Mouse (Mus musculus) G1E (cell line): ENCODE measurements at regions not wholly inside any gene's neighbourhood (a gene's known extent, or its start where the extent isn't known, plus 50 kb on each side); places are given as distances from the start of the nearest gene placed in this dataset.

ENCODE experiments used
- ATAC-seq: 2 replicates; pipeline ENCODE4 v1.8.0; 2016; ENCODE audit warnings: mild to moderate bottlenecking; ENCODE audit not compliant: insufficient number of reproducible peaks, poor library complexity, low FRiP score, severe bottlenecking; ENCODE audit errors: extremely low read depth
- DNase-seq: peaks from one replicate; pipeline ENCODE4 v3.0.0; 2012; ENCODE audit warnings: low spot score
- H3K27me3 ChIP-seq: 2 replicates; pipeline ENCODE4 v1.6.1; 2012; ENCODE audit warnings: mild to moderate bottlenecking, low read length, inconsistent platforms; ENCODE audit not compliant: insufficient read depth
- H3K36me3 ChIP-seq: replicated peaks from 2 replicates; pipeline ENCODE3; 2012; ENCODE audit warnings: mild to moderate bottlenecking, inconsistent platforms
- H3K4me1 ChIP-seq: 2 replicates; pipeline ENCODE4 v1.6.1; 2012; ENCODE audit warnings: low read depth, low read length, inconsistent platforms, mixed read lengths; ENCODE audit not compliant: insufficient read depth
- H3K4me3 ChIP-seq: 2 replicates; pipeline ENCODE4 v1.5.1; 2012; ENCODE audit warnings: low read depth, mild to moderate bottlenecking, inconsistent platforms, low read length, moderate library complexity, mixed read lengths
- H3K9me3 ChIP-seq: replicated peaks from 2 replicates; pipeline ENCODE4 v1.6.1; 2012; ENCODE audit warnings: inconsistent platforms
- CTCF ChIP-seq: IDR thresholded peaks from 2 replicates; pipeline ENCODE4 v1.5.1; 2012; ENCODE audit warnings: low read depth, low read length, inconsistent platforms, mixed read lengths
- GATA1 ChIP-seq: IDR thresholded peaks from 2 replicates; pipeline ENCODE4 v1.6.1; 2012; ENCODE audit warnings: borderline replicate concordance, low read length, inconsistent platforms, mixed read lengths
- GATA2 ChIP-seq: IDR thresholded peaks from 2 replicates; pipeline ENCODE4 v1.6.1; 2012; ENCODE audit warnings: low read depth, low read length, inconsistent platforms, borderline replicate concordance
- POLR2AphosphoS5 ChIP-seq: IDR thresholded peaks from 2 replicates; pipeline ENCODE4 v1.6.1; 2012; ENCODE audit warnings: low read depth, low read length, inconsistent platforms; ENCODE audit not compliant: insufficient replicate concordance
- TAL1 ChIP-seq: conservative IDR thresholded peaks from 2 replicates; pipeline ENCODE4 v1.6.1; 2012; ENCODE audit warnings: low read depth, low read length, inconsistent platforms, mixed read lengths

DNA sequence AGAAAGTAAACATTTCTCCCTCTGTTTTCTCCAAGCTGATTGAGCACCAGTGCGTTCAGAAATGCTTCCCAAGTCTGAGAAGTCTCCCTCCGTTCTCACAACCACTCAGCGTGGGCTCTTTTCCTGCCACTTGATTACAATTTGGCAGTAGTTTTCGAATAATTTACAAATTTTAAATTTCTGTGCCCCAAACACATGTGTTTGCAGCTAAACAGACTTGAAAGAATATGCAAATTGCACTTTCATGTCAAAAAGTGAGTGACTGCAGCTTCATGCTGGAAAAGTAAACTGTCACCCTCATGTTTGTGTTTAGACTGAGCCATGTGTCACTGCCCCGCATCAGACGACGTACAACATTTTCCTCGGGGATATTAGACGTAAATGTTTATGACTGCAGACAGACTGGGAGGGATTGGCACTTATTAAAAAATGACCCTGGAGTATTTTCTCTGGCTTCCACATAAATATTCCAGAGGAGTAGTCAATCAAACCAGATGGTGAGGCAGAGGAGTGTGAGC, 70.6 kb upstream of the Six2 start:
- TF ChIP-seq CTCF (no peak), GATA1 (no peak), GATA2 (no peak), POLR2AphosphoS5 (no peak), TAL1 (no peak)
- no peaks in the 10 kb centered on the region for H3K4me1 ChIP-seq
- ATAC-seq: no peak
- H3K4me3 ChIP-seq: no peak overlapping the region
- no peaks in the 10 kb centered on the region for H3K9me3 ChIP-seq
- no peak for DNase-seq
- H3K36me3 ChIP-seq: no peaks in the 10 kb centered on the region
- H3K27me3 ChIP-seq: no peaks in the 10 kb centered on the region

- Histone ChIP-seq H3K36me3 (no peaks in the 10 kb centered on the region), H3K4me3 (no peak overlapping the region), H3K4me1 (no peaks in the 10 kb centered on the region), H3K9me3 (no peaks in the 10 kb centered on the region), H3K27me3 (peaks cover 3% of the 10 kb centered on the region; the same call in 1 of the 2 replicates)
- DNase-seq: no peak
- no peak for TF ChIP-seq GATA2
- no peak for TF ChIP-seq CTCF
- ATAC-seq: no peak
These were observed 69.6 kb upstream of the Six2 start for GRCm38 (mm10) chr17:85757647-85758046.

DNA sequence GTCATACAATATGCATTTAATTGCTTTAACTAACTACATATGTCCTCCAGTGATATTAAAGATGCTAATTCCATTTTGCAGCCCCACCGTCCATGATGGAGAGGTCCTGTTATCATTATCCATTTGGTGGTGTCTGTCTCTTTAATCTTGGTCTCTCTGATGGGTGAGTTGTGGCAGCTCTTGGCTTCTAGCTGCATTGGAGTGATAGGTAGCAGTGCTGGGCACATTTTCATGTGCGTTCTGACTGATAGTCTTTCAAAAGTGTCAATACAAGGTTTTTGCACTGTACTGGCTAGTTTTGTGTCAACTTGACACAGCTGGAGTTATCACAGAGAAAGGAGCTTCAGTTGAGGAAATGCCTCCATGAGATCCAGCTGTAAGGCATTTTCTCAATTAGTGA, 67.5 kb upstream of the Six2 start:
- Histone ChIP-seq H3K9me3 (no peaks in the 10 kb centered on the region), H3K36me3 (no peaks in the 10 kb centered on the region), H3K27me3 (peaks cover 3% of the 10 kb centered on the region; the same call in 1 of the 2 replicates), H3K4me1 (no peaks in the 10 kb centered on the region), H3K4me3 (no peak overlapping the region)
- TF ChIP-seq CTCF (no peak), GATA2 (no peak), GATA1 (no peak), POLR2AphosphoS5 (no peak), TAL1 (no peak)
- no peak for DNase-seq
- no peak for ATAC-seq

DNA sequence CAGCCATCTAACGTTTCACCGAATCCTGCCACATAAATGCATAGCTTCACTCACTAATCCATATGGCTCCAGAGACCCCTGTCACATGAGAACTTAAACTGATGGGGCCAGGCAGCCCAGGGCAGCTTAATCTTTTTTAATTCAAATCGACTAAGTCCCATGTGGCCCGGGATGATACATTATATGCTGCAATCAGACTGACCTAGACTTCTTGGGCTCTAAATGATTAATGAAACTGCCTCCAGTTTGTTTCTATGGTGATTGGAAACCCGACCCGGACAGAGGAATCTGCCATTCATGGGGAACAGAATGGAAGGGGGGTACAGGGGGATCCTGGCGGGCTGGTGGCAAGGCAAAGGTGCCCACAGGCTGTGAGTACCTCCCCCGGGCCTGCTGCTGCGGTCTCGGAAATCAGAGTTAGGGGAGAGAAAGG, 60.6 kb upstream of the Six2 start:
- no peak for ATAC-seq
- no peak for DNase-seq
- H3K9me3 ChIP-seq: no peaks in the 10 kb centered on the region
- no peaks in the 10 kb centered on the region for H3K4me1 ChIP-seq
- no peak for TF ChIP-seq GATA1
- no peak for TF ChIP-seq GATA2
- TF ChIP-seq CTCF: no peak
- TF ChIP-seq TAL1: no peak
- no peak for TF ChIP-seq POLR2AphosphoS5
- no peak overlapping the region for H3K4me3 ChIP-seq
- H3K27me3 ChIP-seq: peaks cover 5% of the 10 kb centered on the region; the same call in 1 of the 2 replicates
- H3K36me3 ChIP-seq: no peaks in the 10 kb centered on the region

- Histone ChIP-seq H3K36me3 (no peaks in the 10 kb centered on the region), H3K4me3 (no peak overlapping the region), H3K4me1 (no peaks in the 10 kb centered on the region), H3K27me3 (peaks cover 2% of the 10 kb centered on the region; the same call in 1 of the 2 replicates), H3K9me3 (no peaks in the 10 kb centered on the region)
- no peak for DNase-seq
- TF ChIP-seq CTCF: no peak
- TF ChIP-seq TAL1: no peak
- no peak for TF ChIP-seq GATA1
- no peak for TF ChIP-seq GATA2
- ATAC-seq: no peak
These were observed 60.0 kb upstream of the Six2 start for GRCm38 (mm10) chr17:85747976-85748648.
